Mouse (Mus musculus) embryonic facial prominence, embryonic 10.5 days (tissue): ENCODE measurements around the gene Rara. TPM values are rescaled to one million over a fixed set of nuclear protein-coding genes. Genes with fewer than 3 reads are reported as not detected.

ENCODE experiments used
- DNase-seq: peaks from one replicate; pipeline ENCODE4 v3.0.0-alpha.2; 2017; ENCODE audit warnings: low spot score
- H3K27ac ChIP-seq: fragments of 300-500 bp; sonication (generic); replicated peaks from 2 replicates; pipeline ENCODE4 v1.5.1; 2016; ENCODE audit warnings: mild to moderate bottlenecking
- H3K27me3 ChIP-seq: fragments of 300-500 bp; sonication (generic); replicated peaks from 2 replicates; pipeline ENCODE4 v1.6.1; 2016; ENCODE audit warnings: low read depth, mild to moderate bottlenecking; ENCODE audit not compliant: poor library complexity, severe bottlenecking
- H3K36me3 ChIP-seq: fragments of 300-500 bp; sonication (generic); replicated peaks from 2 replicates; pipeline ENCODE4 v1.6.1; 2016; ENCODE audit warnings: mild to moderate bottlenecking, moderate library complexity
- H3K4me1 ChIP-seq: fragments of 300-500 bp; sonication (generic); 2 replicates; pipeline ENCODE4 v1.6.1; 2016
- H3K4me3 ChIP-seq: fragments of 300-500 bp; sonication (generic); 2 replicates; pipeline ENCODE4 v1.5.1; 2016; ENCODE audit warnings: mild to moderate bottlenecking, moderate library complexity
- H3K9me3 ChIP-seq: fragments of 300-500 bp; sonication (generic); 2 replicates; pipeline ENCODE4 v1.6.1; 2016; ENCODE audit warnings: mild to moderate bottlenecking
- WGBS: fragments of 180-500 bp; shearing (Covaris S2); methylation state at CpG from one replicate; pipeline ENCODE4 v1.1.7; 2016; 5-methylcytosine and 5-hydroxymethylcytosine counted together
- polyA plus RNA-seq: library from polyadenylated mRNA; unstranded; fragments of >200 nt; fragmentation: Nextera tagmentation; extraction: Ambion mirVana; gene quantifications from 2 replicates; pipeline ENCODE4 v1.2.1, GENCODE M21; 2016

Rara gene
- polyA plus RNA-seq, 1 experiment from 2014 or later: 35.6 TPM

GRCm38 (mm10) chr11:98969496-98969927 is 41.9 kb downstream of the Rara start:
- DNase-seq: peak; percentile 50
- Histone ChIP-seq H3K9me3 (no peaks in the 10 kb centered on the region), H3K27me3 (no peaks in the 10 kb centered on the region), H3K36me3 (peaks cover 80% of the 10 kb centered on the region), H3K4me1 (peaks cover 77% of the 10 kb centered on the region), H3K4me3 (peak overlapping the region; percentile 39), H3K27ac (peak overlapping the region; percentile 78)
- 29% methylated on average over 17 of the region's 17 CpGs for WGBS

GRCm38 (mm10) chr11:98970191-98970925 is 42.7 kb downstream of the Rara start:
- Histone ChIP-seq H3K36me3 (peaks cover 88% of the 10 kb centered on the region), H3K9me3 (no peaks in the 10 kb centered on the region), H3K4me1 (peaks cover 68% of the 10 kb centered on the region), H3K27me3 (no peaks in the 10 kb centered on the region), H3K27ac (peak overlapping the region; percentile 78), H3K4me3 (peak overlapping the region; percentile 39; the same call in 1 of the 2 replicates)
- 77% methylated on average over 29 of the region's 29 CpGs for WGBS
- DNase-seq: no peak

- no peaks in the 10 kb centered on the region for H3K27me3 ChIP-seq
- no peaks in the 10 kb centered on the region for H3K9me3 ChIP-seq
- peak overlapping the region; percentile 18; the same call in 1 of the 2 replicates for H3K4me3 ChIP-seq
- WGBS: 90% methylated on average over 23 of the region's 23 CpGs
- H3K27ac ChIP-seq: peak overlapping the region; percentile 30; the same call in 1 of the 2 replicates
- H3K4me1 ChIP-seq: peaks cover 57% of the 10 kb centered on the region
- peaks cover 85% of the 10 kb centered on the region for H3K36me3 ChIP-seq
- DNase-seq: no peak
These were observed 43.9 kb downstream of the Rara start for GRCm38 (mm10) chr11:98971316-98972031.

- Histone ChIP-seq H3K27ac (no peak overlapping the region), H3K4me1 (peaks cover 50% of the 10 kb centered on the region), H3K36me3 (peaks cover 80% of the 10 kb centered on the region), H3K27me3 (no peaks in the 10 kb centered on the region), H3K9me3 (no peaks in the 10 kb centered on the region), H3K4me3 (no peak overlapping the region)
- DNase-seq: peak; percentile 87
- 55% methylated on average over 9 of the region's 9 CpGs for WGBS
These were observed 44.6 kb downstream of the Rara start for GRCm38 (mm10) chr11:98972215-98972614.

- no peak overlapping the region for H3K4me3 ChIP-seq
- peaks cover 43% of the 10 kb centered on the region for H3K4me1 ChIP-seq
- WGBS: 94% methylated on average over 9 of the region's 9 CpGs
- no peaks in the 10 kb centered on the region for H3K27me3 ChIP-seq
- H3K27ac ChIP-seq: no peak overlapping the region
- H3K36me3 ChIP-seq: peaks cover 73% of the 10 kb centered on the region
- no peak for DNase-seq
- H3K9me3 ChIP-seq: no peaks in the 10 kb centered on the region
These were observed 45.3 kb downstream of the Rara start for GRCm38 (mm10) chr11:98972801-98973360.

- H3K27me3 ChIP-seq: no peaks in the 10 kb centered on the region
- no peaks in the 10 kb centered on the region for H3K9me3 ChIP-seq
- H3K36me3 ChIP-seq: peaks cover 66% of the 10 kb centered on the region
- H3K27ac ChIP-seq: no peak overlapping the region
- no peak overlapping the region for H3K4me3 ChIP-seq
- no peak for DNase-seq
- H3K4me1 ChIP-seq: peaks cover 36% of the 10 kb centered on the region
- WGBS: 90% methylated on average over 14 of the region's 14 CpGs
These were observed 46.0 kb downstream of the Rara start for GRCm38 (mm10) chr11:98973584-98973983.

- 84% methylated on average over 6 of the region's 6 CpGs for WGBS
- Histone ChIP-seq H3K27ac (no peak overlapping the region), H3K27me3 (no peaks in the 10 kb centered on the region), H3K4me1 (peaks cover 30% of the 10 kb centered on the region), H3K36me3 (peaks cover 63% of the 10 kb centered on the region), H3K4me3 (no peak overlapping the region), H3K9me3 (no peaks in the 10 kb centered on the region)
- no peak for DNase-seq
These were observed 46.6 kb downstream of the Rara start for GRCm38 (mm10) chr11:98974213-98974612.

- Histone ChIP-seq H3K4me1 (peaks cover 21% of the 10 kb centered on the region), H3K36me3 (peaks cover 56% of the 10 kb centered on the region), H3K4me3 (no peak overlapping the region), H3K27me3 (peaks cover 5% of the 10 kb centered on the region; the same call in 1 of the 2 replicates), H3K9me3 (no peaks in the 10 kb centered on the region), H3K27ac (no peak overlapping the region)
- WGBS: 52% methylated on average over 5 of the region's 5 CpGs
- DNase-seq: peak; percentile 75
These were observed 47.5 kb downstream of the Rara start for GRCm38 (mm10) chr11:98974871-98975719.

- peaks cover 20% of the 10 kb centered on the region for H3K36me3 ChIP-seq
- no peak overlapping the region for H3K27ac ChIP-seq
- 61% methylated on average over 15 of the region's 15 CpGs for WGBS
- peaks cover 39% of the 10 kb centered on the region for H3K27me3 ChIP-seq
- DNase-seq: no peak
- H3K4me1 ChIP-seq: peaks cover 25% of the 10 kb centered on the region
- H3K4me3 ChIP-seq: no peak overlapping the region
- H3K9me3 ChIP-seq: no peaks in the 10 kb centered on the region
These were observed 51.0 kb downstream of the Rara start for GRCm38 (mm10) chr11:98978526-98979148.

- Histone ChIP-seq H3K36me3 (peaks cover 13% of the 10 kb centered on the region), H3K4me3 (no peak overlapping the region), H3K9me3 (no peaks in the 10 kb centered on the region), H3K27me3 (peaks cover 46% of the 10 kb centered on the region), H3K27ac (no peak overlapping the region), H3K4me1 (peaks cover 25% of the 10 kb centered on the region)
- WGBS: 89% methylated on average over 4 of the region's 5 CpGs
- DNase-seq: no peak
These were observed 51.7 kb downstream of the Rara start for GRCm38 (mm10) chr11:98979356-98979755.

- Histone ChIP-seq H3K4me3 (peak overlapping the region; percentile 70), H3K27me3 (peaks cover 54% of the 10 kb centered on the region), H3K9me3 (no peaks in the 10 kb centered on the region), H3K36me3 (peaks cover 2% of the 10 kb centered on the region; the same call in 1 of the 2 replicates), H3K4me1 (peaks cover 31% of the 10 kb centered on the region), H3K27ac (peak overlapping the region; percentile 79)
- DNase-seq: no peak
- 37% methylated on average over 20 of the region's 20 CpGs for WGBS
These were observed 53.8 kb downstream of the Rara start for GRCm38 (mm10) chr11:98981289-98981996.
